Mouse (Mus musculus) liver, postnatal 0 days (tissue): ENCODE measurements around the gene Mbip. TPM values are rescaled to one million over a fixed set of nuclear protein-coding genes. Genes with fewer than 3 reads are reported as not detected.

Source experiments
- ATAC-seq: fragments of 200-750 bp; cut with Nextera tagmentation; 2 replicates; pipeline ENCODE4 v1.8.0; 2017; ENCODE audit warnings: mild to moderate bottlenecking, moderate library complexity
- DNase-seq: peaks from one replicate; pipeline ENCODE4 v3.0.0-alpha.2; 2016
- H3K27ac ChIP-seq: fragments of 300-500 bp; sonication (generic); 2 replicates; pipeline ENCODE4 v1.5.1; 2014; ENCODE audit warnings: antibody characterized with exemption, moderate library complexity, mild to moderate bottlenecking, low read depth
- H3K27me3 ChIP-seq: fragments of 300-500 bp; sonication (generic); 2 replicates; pipeline ENCODE4 v1.6.1; 2014; ENCODE audit warnings: low read length, control low read depth, mixed read lengths; ENCODE audit not compliant: insufficient read depth
- H3K36me3 ChIP-seq: fragments of 300-500 bp; sonication (generic); replicated peaks from 2 replicates; pipeline ENCODE4 v1.6.1; 2014; ENCODE audit warnings: mild to moderate bottlenecking, control low read depth, low read length, moderate library complexity, mixed read lengths; ENCODE audit not compliant: insufficient read depth
- H3K4me1 ChIP-seq: fragments of 300-500 bp; sonication (generic); 2 replicates; pipeline ENCODE4 v1.6.1; 2014; ENCODE audit warnings: antibody characterized with exemption, mild to moderate bottlenecking, control low read depth; ENCODE audit not compliant: insufficient read depth
- H3K4me2 ChIP-seq: fragments of 300-500 bp; sonication (generic); 2 replicates; pipeline ENCODE4 v1.6.1; 2014; ENCODE audit warnings: low read depth, mild to moderate bottlenecking, low read length, moderate library complexity, mixed read lengths
- H3K4me3 ChIP-seq: fragments of 300-500 bp; sonication (generic); 2 replicates; pipeline ENCODE4 v1.5.1; 2014; ENCODE audit warnings: low read depth, low read length
- H3K9ac ChIP-seq: fragments of 300-500 bp; sonication (generic); replicated peaks from 2 replicates; pipeline ENCODE4 v1.6.1; 2014; ENCODE audit warnings: mild to moderate bottlenecking, moderate library complexity
- H3K9me3 ChIP-seq: fragments of 300-500 bp; sonication (generic); 2 replicates; pipeline ENCODE4 v1.6.1; 2016; ENCODE audit warnings: mild to moderate bottlenecking, control low read depth, low read length, mixed read lengths
- CTCF ChIP-seq: sonication (generic); IDR thresholded peaks from 2 replicates; pipeline ENCODE4 v1.5.1; 2016; ENCODE audit warnings: antibody characterized with exemption, low read depth
- EP300 ChIP-seq: IDR thresholded peaks from 2 replicates; pipeline ENCODE4 v1.6.1; 2016; ENCODE audit warnings: antibody characterized with exemption, low read depth, mild to moderate bottlenecking
- WGBS: fragments of 180-500 bp; shearing (Covaris S2); extraction: QIAGEN DNeasy Blood & Tissue Kit; methylation state at CpG from one replicate; pipeline ENCODE4 v1.1.7; 2014; ENCODE audit not compliant: insufficient replicate concordance; 5-methylcytosine and 5-hydroxymethylcytosine counted together
- polyA plus RNA-seq: library from polyadenylated mRNA; unstranded; fragments of >200 nt; fragmentation: Nextera tagmentation; extraction: Ambion mirVana; gene quantifications from 2 replicates; pipeline ENCODE4 v1.2.1, GENCODE M21; 2015

Mbip gene
- polyA plus RNA-seq, 1 experiment from 2014 or later, result 7.7 TPM

GRCm38 (mm10) chr12:56297099-56297498 lies 48.6 kb downstream of the Mbip start:
- TF ChIP-seq EP300, result no peak
- TF ChIP-seq CTCF, result no peak
- H3K9me3 ChIP-seq, result no peaks in the 10 kb centered on the region
- ATAC-seq (no peak), DNase-seq (no peak)
- no peak overlapping the region for H3K4me2 ChIP-seq
- WGBS, result 73% methylated on average over 5 of the region's 5 CpGs
- H3K4me1 ChIP-seq, result no peaks in the 10 kb centered on the region; the same call in 1 of the 2 replicates
- no peak overlapping the region for H3K4me3 ChIP-seq
- H3K9ac ChIP-seq, result no peak overlapping the region
- no peaks in the 10 kb centered on the region for H3K36me3 ChIP-seq
- no peaks in the 10 kb centered on the region for H3K27me3 ChIP-seq
- no peak overlapping the region for H3K27ac ChIP-seq

DNA sequence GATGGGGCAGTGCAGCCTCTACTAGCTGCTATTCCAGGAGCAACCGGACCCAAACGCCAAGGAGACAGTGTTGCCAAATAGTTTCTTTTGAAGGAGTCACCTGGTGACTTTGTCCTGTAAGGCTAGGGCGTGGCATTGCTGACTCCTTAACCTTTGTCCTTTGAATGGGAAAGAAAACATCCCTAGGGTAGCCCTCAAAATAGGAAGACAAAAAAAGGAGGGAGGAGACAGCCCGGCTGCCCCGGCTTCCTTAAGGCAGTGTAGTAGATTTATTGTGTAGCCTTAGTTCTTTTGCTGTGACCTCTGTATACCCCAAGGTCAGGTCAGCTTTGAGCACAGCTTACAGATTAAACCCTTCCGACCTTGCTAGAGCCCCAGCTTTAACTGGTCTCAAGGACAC lies 49.2 kb downstream of the Mbip start:
- TF ChIP-seq EP300 (no peak), CTCF (no peak)
- Histone ChIP-seq H3K9ac (no peak overlapping the region), H3K4me2 (no peak overlapping the region), H3K27ac (no peak overlapping the region), H3K4me3 (no peak overlapping the region), H3K9me3 (no peaks in the 10 kb centered on the region), H3K27me3 (no peaks in the 10 kb centered on the region), H3K4me1 (no peaks in the 10 kb centered on the region), H3K36me3 (no peaks in the 10 kb centered on the region)
- 61% methylated on average over 6 of the region's 6 CpGs for WGBS
- DNase-seq, result no peak
- no peak for ATAC-seq

- 76% methylated on average over 3 of the region's 3 CpGs for WGBS
- Histone ChIP-seq H3K9ac (no peak overlapping the region), H3K27me3 (no peaks in the 10 kb centered on the region), H3K36me3 (no peaks in the 10 kb centered on the region), H3K9me3 (no peaks in the 10 kb centered on the region), H3K4me3 (no peak overlapping the region), H3K4me1 (no peaks in the 10 kb centered on the region), H3K4me2 (no peak overlapping the region), H3K27ac (no peak overlapping the region)
- TF ChIP-seq CTCF, result no peak
- TF ChIP-seq EP300, result no peak
- no peak for ATAC-seq
- no peak for DNase-seq
These were observed 50.5 kb downstream of the Mbip start for GRCm38 (mm10) chr12:56295160-56295559.

DNA sequence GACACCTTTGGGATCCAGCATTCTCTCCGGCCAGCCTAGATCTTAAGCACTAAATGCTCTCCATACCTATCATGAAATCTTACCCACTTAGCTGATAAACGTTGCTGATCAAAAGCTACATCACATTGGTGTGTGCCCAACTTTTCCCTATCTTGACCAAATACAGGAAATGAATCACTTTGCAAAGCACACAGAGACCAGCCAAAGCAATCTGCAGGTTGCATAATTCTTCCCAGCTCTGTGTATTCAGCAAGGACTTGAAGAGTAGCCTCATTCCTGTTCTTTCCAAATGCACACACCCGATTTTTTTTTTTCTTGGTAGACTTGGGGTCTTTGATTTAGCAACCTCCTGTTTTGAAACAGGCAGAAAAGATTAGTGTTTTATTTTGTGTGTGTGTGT lies 57.1 kb downstream of the Mbip start:
- no peak for DNase-seq

DNA sequence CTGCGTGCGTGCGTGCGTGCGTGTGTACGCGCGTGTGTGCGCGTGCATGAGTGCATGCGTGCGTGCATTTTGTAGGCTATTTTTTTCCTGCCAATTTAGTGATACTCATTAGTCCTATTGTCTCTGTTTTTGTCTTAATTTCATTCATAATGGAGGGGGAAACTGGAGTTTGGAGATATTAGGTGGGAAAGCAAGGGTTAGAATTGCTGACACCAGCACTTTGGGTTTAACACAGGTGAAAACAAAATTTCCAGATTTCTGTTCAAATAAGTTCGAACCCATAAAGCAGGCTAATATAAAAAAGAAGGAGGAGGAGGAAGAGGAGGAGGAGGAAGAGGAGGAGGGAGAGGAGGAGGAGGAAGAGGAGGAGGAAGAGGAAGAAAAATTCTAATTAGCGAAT lies 58.9 kb downstream of the Mbip start:
- DNase-seq (no peak), ATAC-seq (no peak)
- H3K36me3 ChIP-seq, result no peaks in the 10 kb centered on the region
- H3K9ac ChIP-seq, result no peak overlapping the region
- TF ChIP-seq CTCF, result no peak
- TF ChIP-seq EP300, result no peak
- no peaks in the 10 kb centered on the region for H3K27me3 ChIP-seq
- no peak overlapping the region for H3K4me2 ChIP-seq
- no peak overlapping the region for H3K4me3 ChIP-seq
- H3K27ac ChIP-seq, result no peak overlapping the region
- H3K9me3 ChIP-seq, result no peaks in the 10 kb centered on the region
- H3K4me1 ChIP-seq, result no peaks in the 10 kb centered on the region
- 92% methylated on average over 14 of the region's 14 CpGs for WGBS

More for the DNA sequence above, 57.1 kb downstream of the Mbip start:
- H3K36me3 ChIP-seq, result no peaks in the 10 kb centered on the region
- WGBS, result 37% methylated on average over 3 of the region's 3 CpGs
- TF ChIP-seq EP300 (no peak), CTCF (no peak)
- H3K27me3 ChIP-seq, result no peaks in the 10 kb centered on the region
- no peak overlapping the region for H3K9ac ChIP-seq
- H3K4me1 ChIP-seq, result no peaks in the 10 kb centered on the region
- H3K4me3 ChIP-seq, result no peak overlapping the region
- H3K27ac ChIP-seq, result no peak overlapping the region
- H3K9me3 ChIP-seq, result no peaks in the 10 kb centered on the region
- H3K4me2 ChIP-seq, result no peak overlapping the region
- no peak for ATAC-seq

DNA sequence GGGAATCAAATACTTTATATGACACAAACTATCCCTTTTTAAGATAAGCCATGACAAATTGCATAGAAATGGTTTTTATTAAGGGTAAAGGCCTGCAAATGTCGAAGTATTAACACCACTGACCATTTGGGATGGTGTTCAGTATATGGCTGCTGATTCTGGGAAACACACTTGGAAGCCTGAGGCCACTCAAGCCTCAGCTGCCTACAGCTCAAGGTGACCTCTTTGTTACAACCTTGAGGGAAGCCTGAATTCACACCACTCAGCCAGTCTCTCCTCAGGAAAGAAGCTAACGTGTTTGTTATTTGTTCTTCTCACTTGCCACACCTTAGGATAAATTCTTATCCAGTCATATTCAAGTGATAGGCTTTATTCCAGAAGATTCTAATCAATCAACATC lies 61.5 kb downstream of the Mbip start:
- no peak overlapping the region for H3K4me2 ChIP-seq
- WGBS, result 50% methylated on average over 2 of the region's 2 CpGs

DNA sequence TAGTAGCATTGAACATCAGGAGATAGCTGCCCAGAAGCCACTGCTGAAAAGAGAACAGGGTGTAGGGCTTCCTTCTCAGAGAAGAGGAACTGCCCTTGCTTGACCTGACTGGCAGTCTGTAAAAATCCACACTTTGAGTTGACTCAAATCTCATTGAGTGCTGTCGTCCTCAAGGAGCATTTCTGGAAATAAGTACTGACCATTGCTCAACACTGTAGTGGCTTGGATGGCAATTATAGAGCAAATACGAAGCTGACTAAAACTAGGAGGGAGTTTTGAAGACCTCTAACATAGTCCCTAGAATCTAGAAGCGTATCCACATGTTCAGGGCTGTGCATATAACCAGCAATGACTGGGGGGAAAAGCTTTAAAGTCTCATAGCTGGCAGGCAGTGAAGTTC lies 64.0 kb downstream of the Mbip start:
- Histone ChIP-seq H3K4me1 (no peaks in the 10 kb centered on the region), H3K4me2 (no peak overlapping the region), H3K9ac (no peak overlapping the region), H3K27me3 (no peaks in the 10 kb centered on the region), H3K27ac (no peak overlapping the region), H3K9me3 (no peaks in the 10 kb centered on the region), H3K4me3 (no peak overlapping the region), H3K36me3 (no peaks in the 10 kb centered on the region)
- DNase-seq, result no peak
- TF ChIP-seq CTCF (no peak), EP300 (no peak)
- 61% methylated on average over 3 of the region's 3 CpGs for WGBS
- no peak for ATAC-seq

More for the DNA sequence above, 61.5 kb downstream of the Mbip start:
- Histone ChIP-seq H3K4me1 (no peaks in the 10 kb centered on the region), H3K9ac (no peak overlapping the region), H3K27me3 (no peaks in the 10 kb centered on the region), H3K27ac (no peak overlapping the region), H3K9me3 (no peaks in the 10 kb centered on the region), H3K36me3 (no peaks in the 10 kb centered on the region), H3K4me3 (no peak overlapping the region)
- no peak for TF ChIP-seq EP300
- no peak for TF ChIP-seq CTCF
- DNase-seq, result no peak
- no peak for ATAC-seq

Other genes starting within 250 kb of the Mbip start
- gene Nkx2-1, start 191.0 kb upstream of the Mbip start, polyA plus RNA-seq, result not detected in 2 replicates